Mouse (Mus musculus) mouse embryonic stem cell (cell line): ENCODE data around the gene Lrcol1.

ENCODE experiments used
- in situ Hi-C, 2 experiments: fragments of 300-500 bp; cut with MboI; formaldehyde crosslinking; loops; 1 replicate in 1 of 2; 3 replicates in 1 of 2; pipeline ENCODE4 v1.14.3; 2019 to 2020; ENCODE audit warnings: low sequenced_read_pairs in 2 of 2, low pct_unique_long_range_greater_than_20kb in 1 of 2, mixed read lengths in 1 of 2; ENCODE audit not compliant: unreplicated experiment in 1 of 2

Gene Lrcol1

DNA sequence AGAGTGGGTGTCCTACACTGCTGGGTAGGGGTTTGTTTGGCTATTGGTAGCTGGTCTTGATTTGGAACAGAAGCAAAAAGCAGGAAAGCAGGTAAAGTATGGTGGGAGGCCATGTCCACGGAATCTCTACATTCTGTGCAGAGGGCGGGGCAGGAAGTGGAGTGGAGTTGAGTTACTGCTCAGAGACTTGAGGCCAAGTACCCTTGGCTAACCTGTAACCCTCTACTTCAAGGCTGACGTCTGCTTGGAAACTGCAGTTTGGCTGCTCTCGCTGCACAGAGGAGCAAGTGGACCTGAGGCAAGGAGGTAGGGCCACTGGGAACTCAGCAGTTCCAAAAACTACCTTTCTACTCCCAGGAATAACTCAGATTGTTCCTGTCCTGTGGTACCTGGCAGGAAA, at the start of gene Lrcol1:
Gene Lrcol1, plus strand, starts transcription at position 207 of the 400 bp plus-strand sequence.
- in situ Hi-C loops: no loop called here

DNA sequence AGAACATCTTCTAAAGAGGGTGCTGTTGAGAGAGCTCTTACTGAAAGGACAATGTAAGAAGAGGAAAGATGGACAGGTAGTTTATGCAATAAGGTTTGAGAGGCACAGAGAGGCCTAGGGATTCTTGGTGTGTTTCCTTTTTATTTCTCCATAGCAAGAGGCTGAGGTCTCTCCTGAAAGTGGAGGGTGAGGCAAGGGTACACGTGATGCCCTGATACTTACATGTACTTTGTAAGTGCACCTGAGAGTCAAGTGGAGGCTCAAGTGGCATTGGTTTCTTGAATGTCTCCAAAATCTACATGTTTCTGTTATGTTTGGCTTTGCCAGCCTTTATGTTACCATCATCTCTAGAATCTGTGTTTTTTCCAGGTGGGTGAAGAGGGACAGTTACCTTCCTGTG, 47.9 kb upstream of the Lrcol1 start:
- in situ Hi-C loops: no loop called here

DNA sequence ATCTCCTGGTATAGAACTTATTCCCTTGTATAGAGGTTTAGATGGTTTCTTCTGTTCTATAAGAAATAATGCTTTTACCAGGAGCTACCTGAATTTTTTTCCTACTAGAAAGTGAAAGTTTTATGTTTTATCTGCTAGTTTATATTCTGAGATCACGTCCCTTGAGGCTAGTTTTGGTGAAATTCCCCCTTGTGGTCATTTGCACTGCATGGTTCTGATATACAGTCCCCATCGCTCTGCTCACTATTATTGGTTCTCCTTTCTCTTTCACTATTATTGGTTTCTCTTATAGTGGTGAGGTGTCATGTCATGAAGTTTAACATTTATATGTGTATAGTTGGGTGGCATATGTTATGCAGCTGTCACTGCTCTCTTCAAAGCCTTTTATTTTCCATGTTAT, 43.9 kb upstream of the Lrcol1 start:
- in situ Hi-C loops: no loop called here

DNA sequence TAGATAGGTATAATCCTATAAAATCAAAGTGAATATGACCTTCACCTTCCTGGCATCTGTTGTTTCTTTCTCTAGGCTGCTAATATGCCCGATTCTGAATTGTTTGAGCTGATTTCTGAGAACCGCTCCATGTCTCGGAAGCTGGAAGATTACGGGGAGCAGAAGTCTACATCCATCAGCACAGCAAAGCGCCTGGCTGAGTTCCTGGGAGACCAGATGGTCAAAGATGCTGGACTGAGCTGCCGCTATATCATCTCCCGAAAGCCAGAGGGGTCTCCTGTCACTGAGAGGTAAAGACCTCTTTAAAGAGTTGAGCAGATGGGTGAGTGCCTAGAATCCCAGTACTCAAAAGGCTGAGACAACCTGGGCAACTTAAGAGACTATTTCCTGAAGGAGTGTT, 35.7 kb upstream of the Lrcol1 start:
- in situ Hi-C loops: no loop called here

DNA sequence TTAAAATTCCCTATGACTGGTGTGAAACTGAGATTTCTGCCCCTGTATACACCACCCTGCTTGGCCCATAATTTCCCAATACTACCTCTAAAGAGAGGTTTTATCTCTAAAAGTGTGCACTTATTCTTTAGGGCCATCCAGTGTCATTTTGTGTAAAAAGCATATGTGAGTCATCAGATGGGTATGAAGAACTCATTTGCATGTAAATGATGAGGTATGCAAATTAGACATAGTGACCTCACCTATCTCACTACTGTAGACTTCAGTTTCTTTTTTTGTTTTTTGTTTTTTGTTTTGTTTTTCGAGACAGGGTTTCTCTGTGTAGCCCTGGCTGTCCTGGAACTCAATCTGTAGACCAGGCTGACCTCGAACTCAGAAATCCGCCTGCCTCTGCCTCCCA, 31.4 kb upstream of the Lrcol1 start:
- in situ Hi-C loops: no loop called here

DNA sequence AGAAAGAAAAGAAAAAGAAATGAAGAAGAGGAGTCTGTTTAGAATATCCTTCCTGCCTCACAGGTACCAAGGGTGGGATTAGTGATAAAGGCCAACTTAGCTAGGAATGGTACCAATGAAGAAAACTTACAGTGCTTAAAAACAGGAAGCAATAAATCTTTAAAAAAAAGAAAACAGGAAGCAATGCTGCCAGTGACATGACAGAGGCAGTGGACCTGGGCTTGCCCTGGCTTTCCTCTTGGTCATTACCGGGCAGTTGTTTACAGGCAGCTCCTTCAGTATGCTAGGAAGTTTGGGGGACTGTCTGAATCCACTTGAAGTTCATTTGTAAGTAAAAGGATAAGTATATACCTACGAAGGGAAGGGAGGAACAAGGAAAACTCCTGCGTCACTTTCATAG, 14.0 kb upstream of the Lrcol1 start:
- in situ Hi-C loops: no loop called here

DNA sequence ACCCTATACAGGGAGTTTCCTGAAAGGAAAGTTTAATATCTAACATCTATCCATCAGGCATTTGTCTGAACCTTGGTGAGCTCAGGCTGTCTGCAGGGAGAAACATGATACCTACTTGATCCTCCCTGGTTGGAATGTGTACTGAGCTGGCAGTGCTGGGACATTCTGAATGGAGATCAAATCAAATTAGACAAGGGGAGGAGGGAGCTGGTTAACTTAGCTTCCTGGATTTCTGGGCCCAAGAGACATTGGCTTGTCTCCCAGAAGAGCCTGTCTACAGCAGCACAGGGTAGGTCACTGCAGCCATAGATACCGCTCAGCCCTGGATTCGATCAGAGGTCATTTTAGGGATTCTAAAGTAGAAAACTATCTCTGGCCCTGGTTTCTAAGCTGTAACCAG, 5.7 kb upstream of the Lrcol1 start:
- in situ Hi-C loops: no loop called here

DNA sequence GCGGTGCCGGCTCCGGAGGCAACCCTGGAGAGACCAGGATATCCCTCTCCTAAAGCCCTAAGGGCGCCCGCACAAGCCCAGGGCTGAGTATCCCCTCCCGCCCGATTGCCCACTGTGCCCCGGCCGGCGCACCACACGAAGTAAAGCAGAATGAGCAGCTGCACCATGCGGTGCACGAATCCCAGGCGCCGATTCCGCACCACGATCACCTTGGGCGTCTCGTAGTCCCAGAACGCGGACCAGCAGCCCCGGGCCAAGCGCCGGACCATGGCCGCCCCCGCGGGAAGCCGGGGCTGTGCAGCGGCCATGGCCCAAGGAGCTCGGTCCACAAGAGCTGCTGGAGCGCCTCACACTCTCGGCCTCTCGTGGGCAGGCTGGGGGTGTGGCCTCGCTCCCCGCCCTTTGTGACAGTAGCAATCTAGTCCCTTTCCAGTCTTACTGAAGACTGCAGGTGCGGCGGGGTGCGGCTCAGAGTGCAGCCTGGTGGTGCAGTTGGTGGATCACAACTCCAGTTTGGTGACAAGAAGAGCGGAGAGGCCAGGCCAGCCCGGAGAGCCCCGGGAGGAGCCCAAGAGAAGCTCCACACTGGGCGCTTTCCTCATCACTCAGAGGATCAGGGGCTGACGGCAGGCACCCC, 1.8 kb upstream of the Lrcol1 start, which contains the start of gene P2rx2:
Gene P2rx2, minus strand, starts transcription at position 565 of the 637 bp plus-strand sequence.
- in situ Hi-C loops: no loop called here

DNA sequence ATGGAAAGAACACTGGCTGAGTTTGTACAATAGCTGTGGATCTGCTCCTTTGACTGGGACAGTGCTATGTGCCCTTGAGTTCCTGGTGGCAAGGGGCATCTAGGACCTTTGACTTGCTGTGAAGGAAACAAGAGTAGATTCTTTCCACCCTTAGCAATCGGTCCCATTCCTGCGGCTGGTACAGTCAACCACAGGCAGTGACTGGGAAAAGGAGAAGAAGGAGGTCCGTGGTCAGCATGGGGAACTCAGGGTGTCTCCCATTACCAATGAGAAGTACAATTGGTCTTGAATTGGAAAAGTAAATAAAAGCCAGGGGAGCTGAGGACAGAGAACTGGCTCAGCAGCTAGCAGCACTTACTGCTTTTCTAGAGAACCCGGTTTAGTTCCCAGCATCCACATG, 1.0 kb downstream of the Lrcol1 start:
- in situ Hi-C loops: no loop called here

DNA sequence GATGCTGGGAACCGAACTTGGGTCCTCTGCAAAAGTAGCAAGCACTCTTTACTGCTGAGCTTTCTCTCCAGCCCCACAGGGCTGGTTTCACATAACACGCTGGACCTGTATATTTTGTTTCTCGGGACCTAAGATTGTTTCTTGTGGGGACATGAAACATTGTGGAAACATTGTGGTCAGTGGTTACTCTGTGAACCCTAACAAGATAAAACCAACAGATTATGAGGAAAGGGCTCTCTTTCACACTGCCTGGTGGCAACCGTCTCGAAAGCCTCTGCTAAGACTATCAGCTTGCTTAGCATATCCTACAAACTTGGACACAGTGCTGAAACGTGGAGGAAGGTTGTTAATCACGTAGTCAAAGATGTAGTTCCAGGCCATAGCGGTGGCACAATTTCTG, 2.5 kb downstream of the Lrcol1 start:
- in situ Hi-C loops: no loop called here

DNA sequence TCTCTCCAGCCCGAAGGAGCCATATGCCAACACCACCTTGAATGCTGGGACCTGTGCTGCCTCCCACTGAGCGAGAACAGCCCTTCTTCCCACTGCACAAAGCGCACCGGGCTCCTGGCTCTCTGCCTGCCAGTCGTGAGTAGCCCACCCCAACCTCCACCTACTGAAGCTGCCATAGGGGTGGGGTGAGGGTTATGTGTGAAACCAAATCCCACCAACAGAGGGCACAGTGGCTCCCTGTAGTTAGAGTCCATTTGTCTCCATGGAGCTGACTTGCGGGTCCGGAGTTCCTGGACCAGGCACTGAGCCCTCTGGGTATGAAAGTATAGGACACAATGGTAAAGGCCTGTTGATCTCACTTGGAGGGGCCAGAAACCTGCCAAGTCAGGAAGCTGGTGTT, 10.2 kb downstream of the Lrcol1 start:
- in situ Hi-C loops: loop anchor here (5.0 to 25.0 kb wide), 3 partner anchors 158 to 283 kb away; no protein-coding TSS in a partner anchor

DNA sequence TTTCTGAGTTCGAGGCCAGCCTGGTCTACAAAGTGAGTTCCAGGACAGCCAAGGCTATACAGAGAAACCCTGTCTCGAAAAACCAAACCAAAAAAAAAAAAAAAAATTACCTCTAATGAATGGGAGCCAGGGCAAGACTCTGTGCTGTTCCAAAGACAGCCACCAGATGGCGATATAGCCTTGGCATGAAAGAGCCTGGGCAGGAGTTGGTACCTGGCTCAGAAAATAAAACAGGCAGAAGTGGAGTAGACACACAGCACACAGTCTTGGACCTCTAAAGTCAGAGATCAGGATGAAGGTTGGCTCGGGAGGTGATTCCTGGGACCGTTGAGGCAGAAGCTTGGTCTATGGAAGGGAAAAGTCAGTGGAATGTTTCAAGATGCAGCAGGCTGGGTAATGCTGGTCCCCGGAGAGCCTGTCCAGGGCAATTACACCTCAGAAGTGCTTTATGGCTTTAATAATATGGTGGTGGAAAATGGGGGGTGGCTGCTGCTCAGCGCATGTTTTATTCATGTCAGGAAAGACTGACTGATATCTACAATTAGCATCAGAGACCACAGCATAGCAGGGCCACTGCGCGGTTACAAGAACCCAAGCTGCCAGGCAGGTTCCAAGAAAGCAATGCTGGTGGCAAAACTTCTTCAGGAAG, 13.1 kb downstream of the Lrcol1 start:
- in situ Hi-C loops: loop anchor here (5.0 to 25.0 kb wide), 2 partner anchors 155 to 280 kb away; no protein-coding TSS in a partner anchor

DNA sequence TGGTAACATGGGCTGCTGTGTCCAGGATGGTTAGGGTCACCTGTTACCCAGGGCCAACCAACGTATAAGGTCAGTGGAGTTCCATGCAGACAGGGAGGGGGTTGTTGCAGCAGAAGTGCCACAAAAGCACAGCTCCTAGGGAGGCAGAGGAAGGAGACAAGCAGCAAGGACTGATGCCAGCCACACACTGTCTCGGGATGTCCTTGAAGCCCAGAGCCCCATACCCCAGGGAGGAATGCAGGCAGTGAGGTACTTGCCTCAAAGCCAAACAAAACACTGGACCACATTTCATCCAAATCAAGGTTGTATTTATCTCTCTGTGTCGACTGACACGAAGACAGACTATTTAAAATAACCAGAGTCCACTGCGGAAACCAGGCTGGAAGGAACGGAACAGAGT, 16.9 kb downstream of the Lrcol1 start:
- in situ Hi-C loops: loop anchor here in 1 of 2 experiments (25.0 kb wide), 1 partner anchor 151 kb away; no protein-coding TSS in a partner anchor

DNA sequence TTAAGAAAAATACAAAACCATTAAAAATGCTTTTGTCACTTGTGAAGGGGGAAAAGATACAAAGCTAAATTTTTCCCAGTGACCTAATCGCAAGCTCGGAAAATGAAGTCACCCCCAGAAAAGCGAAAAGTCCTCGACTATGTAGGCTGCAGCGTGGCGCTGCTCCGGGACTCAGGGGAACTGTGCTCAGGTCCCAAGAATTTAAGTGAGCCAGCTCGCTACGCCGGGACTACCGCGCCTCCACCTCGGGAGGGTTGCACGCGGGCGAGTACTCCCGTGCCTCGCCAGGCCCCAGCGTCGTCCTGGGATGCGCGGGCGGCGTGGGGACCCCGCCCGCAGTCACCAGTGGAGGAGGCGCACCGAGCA, 18.3 kb downstream of the Lrcol1 start:
- in situ Hi-C loops: loop anchor here in 1 of 2 experiments (25.0 kb wide), 1 partner anchor 150 kb away; no protein-coding TSS in a partner anchor

DNA sequence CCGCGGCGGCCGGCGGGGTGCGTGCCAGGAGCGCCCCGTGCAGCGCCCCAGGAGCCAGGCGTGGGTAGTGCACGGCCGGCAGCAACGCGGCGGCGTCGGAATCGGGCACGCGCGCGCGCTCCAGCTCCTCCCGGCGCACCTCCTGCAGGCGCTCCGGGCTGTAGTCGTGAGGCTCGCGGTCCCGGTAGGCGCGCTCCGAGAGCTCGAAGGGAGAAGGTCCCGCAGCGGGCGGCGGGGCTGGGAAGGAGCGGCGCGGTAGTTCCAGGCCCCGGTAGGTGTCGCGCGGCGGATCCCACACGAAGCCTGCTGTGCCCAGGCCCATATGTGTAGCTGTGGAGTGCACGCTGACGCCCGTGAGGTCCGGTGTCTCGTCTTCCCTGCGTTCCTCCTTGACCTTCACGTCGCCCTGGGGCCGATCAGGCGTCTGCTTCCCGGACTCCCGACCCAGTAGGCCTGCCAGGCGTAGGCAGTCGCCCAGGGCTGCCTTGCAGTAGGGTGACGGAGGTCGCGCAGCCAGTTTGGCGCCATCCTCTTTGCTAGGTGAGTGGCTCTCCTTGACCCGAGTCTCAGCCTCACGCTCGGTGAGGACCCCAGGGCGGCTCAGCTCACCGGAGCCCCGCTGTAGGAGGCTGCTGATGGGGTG, 18.8 kb downstream of the Lrcol1 start:
- in situ Hi-C loops: loop anchor here in 1 of 2 experiments (25.0 kb wide), 1 partner anchor 149 kb away; no protein-coding TSS in a partner anchor

DNA sequence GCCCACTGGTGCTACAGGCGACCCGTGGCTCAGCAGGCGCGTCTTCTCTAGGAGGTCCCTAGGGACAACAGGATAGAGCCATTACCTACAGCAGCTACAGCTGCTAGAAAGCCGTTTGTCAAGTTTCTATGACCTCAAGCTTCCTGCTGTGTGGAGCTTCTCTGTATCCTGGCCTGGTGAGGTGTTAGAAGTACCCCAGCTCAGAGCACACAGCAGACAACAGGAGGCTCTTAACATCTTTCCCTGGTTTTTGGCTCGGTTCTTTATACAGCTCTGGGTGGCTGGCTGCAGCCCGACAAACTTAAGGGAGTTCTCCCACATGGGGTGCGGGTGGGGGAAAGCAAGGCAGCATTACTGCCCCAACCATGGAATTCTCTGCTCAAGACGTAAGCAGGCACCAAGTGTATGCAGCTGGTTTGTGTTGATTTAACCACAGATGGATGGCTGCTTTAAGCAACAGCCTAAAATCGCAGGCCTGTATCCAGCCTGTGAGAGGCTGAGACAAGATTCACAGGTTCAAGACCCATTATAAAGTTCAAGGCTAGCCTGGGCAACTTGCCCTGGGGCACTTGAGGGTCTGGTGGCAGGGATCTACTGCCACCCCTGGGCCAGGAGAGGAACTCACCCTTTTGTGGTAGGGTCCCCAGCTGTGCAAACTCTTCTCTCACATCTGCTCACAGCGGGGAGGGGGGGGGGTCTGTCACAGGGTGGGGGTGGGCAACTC, 19.5 kb downstream of the Lrcol1 start:
- in situ Hi-C loops: loop anchor here in 1 of 2 experiments (25.0 kb wide), 1 partner anchor 148 kb away; no protein-coding TSS in a partner anchor

DNA sequence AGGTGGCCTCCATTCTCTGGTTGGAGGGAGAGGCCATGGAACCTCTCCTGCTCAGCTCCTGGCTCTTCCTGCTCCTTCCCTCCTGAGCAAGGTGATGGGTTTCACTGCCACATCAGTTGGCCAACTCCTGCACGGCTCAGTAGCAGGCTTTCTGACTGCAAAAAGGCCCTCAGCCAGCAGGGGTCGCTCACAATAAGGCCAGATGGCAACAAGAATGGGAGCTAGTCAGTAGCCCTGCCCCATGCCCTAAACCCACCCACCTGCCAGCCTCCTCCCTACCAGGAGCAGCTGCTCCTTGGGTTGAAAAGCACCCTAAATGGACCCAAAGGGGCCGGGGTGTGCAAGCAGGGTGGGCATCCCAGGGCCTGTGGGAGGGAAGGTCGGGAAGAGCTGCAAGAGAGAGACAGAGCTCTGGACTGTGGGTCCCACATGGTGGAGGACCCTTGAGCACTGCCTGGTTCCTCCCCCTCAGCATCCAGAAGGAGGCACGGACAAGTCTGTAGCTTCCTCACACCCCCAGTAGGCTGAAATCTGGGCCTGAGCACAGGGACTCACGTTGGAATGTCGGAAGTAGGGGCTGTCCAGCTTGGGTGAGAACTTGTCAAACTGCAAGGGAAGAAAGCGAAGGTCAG, 32.4 kb downstream of the Lrcol1 start:
- in situ Hi-C loops: no loop called here

DNA sequence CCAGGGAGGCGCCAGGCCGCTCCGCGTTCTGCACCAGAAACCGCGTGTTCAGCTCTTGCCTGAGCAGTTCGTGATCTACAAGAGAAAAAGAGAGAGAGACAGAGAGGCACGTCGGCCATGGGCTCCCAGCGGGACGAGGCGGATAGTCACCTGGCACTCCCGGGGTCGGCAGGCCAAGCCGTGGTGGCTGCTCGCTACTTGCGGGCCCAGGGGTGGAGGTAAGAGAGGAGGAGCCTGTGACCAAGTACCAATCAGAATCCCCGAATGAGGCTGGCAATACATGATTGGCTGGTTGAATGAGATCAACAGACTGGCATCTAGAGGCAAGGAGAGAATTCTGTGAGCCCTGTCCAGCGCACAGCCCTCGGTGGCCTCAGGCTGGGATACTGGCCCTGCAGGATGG, 33.7 kb downstream of the Lrcol1 start:
- in situ Hi-C loops: no loop called here
